Mouse (Mus musculus): ENCODE results near the gene Mphosph9. TPM values are rescaled to one million over a fixed set of nuclear protein-coding genes. Genes with fewer than 3 reads are reported as not detected.
"Not testable (repeated sequence)": the region's sequence is repeated elsewhere in the genome, so short reads cannot be mapped to it uniquely, and the experiment has no call there.

Mphosph9 gene
- total RNA-seq, 2 experiments from 2014 or later, result 3.1 to 3.3 TPM

GRCm38 (mm10) chr5:124349196-124349595 lies 21.4 kb upstream of the Mphosph9 start:
- DNase-seq (ENCODE audit: low spot score), result peak; percentile 42

GRCm38 (mm10) chr5:124342897-124343296 lies 15.1 kb upstream of the Mphosph9 start:
- no peak for DNase-seq (ENCODE audit: low spot score)

GRCm38 (mm10) chr5:124341753-124342339 lies 14.1 kb upstream of the Mphosph9 start:
- not testable (repeated sequence) for DNase-seq (ENCODE audit: low spot score)

- no peak for DNase-seq (ENCODE audit: low spot score)
Measured at GRCm38 (mm10) chr5:124338791-124339190, 11.0 kb upstream of the Mphosph9 start.

GRCm38 (mm10) chr5:124337909-124338308 lies 10.1 kb upstream of the Mphosph9 start:
- DNase-seq (ENCODE audit: low spot score), result no peak

- no peak for DNase-seq (ENCODE audit: low spot score)
Measured at GRCm38 (mm10) chr5:124337103-124337502, 9.3 kb upstream of the Mphosph9 start.

GRCm38 (mm10) chr5:124334392-124334791 lies 6.6 kb upstream of the Mphosph9 start:
- no peak for DNase-seq (ENCODE audit: low spot score)

GRCm38 (mm10) chr5:124330086-124330485 lies 2.3 kb upstream of the Mphosph9 start:
- DNase-seq (ENCODE audit: low spot score), result no peak

- no peak for DNase-seq (ENCODE audit: low spot score)
Measured at GRCm38 (mm10) chr5:124326829-124327228, 943 bp downstream of the Mphosph9 start.

GRCm38 (mm10) chr5:124317648-124318047 lies 10.1 kb downstream of the Mphosph9 start:
- DNase-seq (ENCODE audit: low spot score), result no peak

- DNase-seq (ENCODE audit: low spot score), result no peak
Measured at GRCm38 (mm10) chr5:124315941-124316340, 11.8 kb downstream of the Mphosph9 start.

GRCm38 (mm10) chr5:124315498-124315897 lies 12.3 kb downstream of the Mphosph9 start:
- DNase-seq (ENCODE audit: low spot score), result no peak

- DNase-seq (ENCODE audit: low spot score), result no peak
Measured at GRCm38 (mm10) chr5:124310091-124310490, 17.7 kb downstream of the Mphosph9 start.

GRCm38 (mm10) chr5:124309155-124309554 lies 18.6 kb downstream of the Mphosph9 start:
- DNase-seq (ENCODE audit: low spot score), result no peak

- DNase-seq (ENCODE audit: low spot score), result not testable (repeated sequence)
Measured at GRCm38 (mm10) chr5:124302853-124303252, 24.9 kb downstream of the Mphosph9 start.

- DNase-seq (ENCODE audit: low spot score), result no peak
Measured at GRCm38 (mm10) chr5:124300132-124300531, 27.6 kb downstream of the Mphosph9 start.

GRCm38 (mm10) chr5:124299307-124299706 lies 28.5 kb downstream of the Mphosph9 start:
- DNase-seq (ENCODE audit: low spot score), result peak; percentile 15

- no peak for DNase-seq (ENCODE audit: low spot score)
Measured at GRCm38 (mm10) chr5:124296475-124296874, 31.3 kb downstream of the Mphosph9 start.

GRCm38 (mm10) chr5:124293967-124294366 lies 33.8 kb downstream of the Mphosph9 start:
- no peak for DNase-seq (ENCODE audit: low spot score)

GRCm38 (mm10) chr5:124290216-124290615 lies 37.6 kb downstream of the Mphosph9 start:
- no peak for DNase-seq (ENCODE audit: low spot score)

- no peak for DNase-seq (ENCODE audit: low spot score)
Measured at GRCm38 (mm10) chr5:124287616-124288247, 40.0 kb downstream of the Mphosph9 start.

- peak; percentile 9 for DNase-seq (ENCODE audit: low spot score)
Measured at GRCm38 (mm10) chr5:124284330-124284729, 43.4 kb downstream of the Mphosph9 start.

- DNase-seq (ENCODE audit: low spot score), result no peak
Measured at GRCm38 (mm10) chr5:124282854-124283253, 44.9 kb downstream of the Mphosph9 start.
